In genomic region chr6:87237260-87237659, GRCm38 (mm10) we compare ENCODE assay signal across 19 mouse cellular contexts.
DNase-seq lines count a peak whose midpoint lies in the region; ATAC-seq and TF ChIP-seq lines count a peak whose summit lies in the region.
"Had no signal": no experiment of that assay in that cellular context is flagged by ENCODE, and none has a peak within 500 bp of the region (broad histone marks: within the 10 kb centered on the region; RNA-seq: fewer than 3 reads in every experiment).

No protein-coding gene starts in this region.

- no peaks in the 10 kb centered on the region for H3K27me3 ChIP-seq in heart, embryonic 13.5 days (replicated peaks)
- no peaks in the 10 kb centered on the region for H3K27me3 ChIP-seq in heart, embryonic 10.5 days (ENCODE audit: insufficient read depth, poor library complexity, severe bottlenecking)
- H3K27me3 ChIP-seq in limb, embryonic 13.5 days = no peaks in the 10 kb centered on the region
- H3K27me3 ChIP-seq in stomach, embryonic 16.5 days (ENCODE audit: control insufficient read depth, insufficient read depth, low read length) = no peaks in the 10 kb centered on the region
- H3K27me3 ChIP-seq: forebrain, embryonic 12.5 days; hindbrain, embryonic 12.5 days had no signal

- no peaks in the 10 kb centered on the region for H3K9me3 ChIP-seq in heart, embryonic 13.5 days
- no peaks in the 10 kb centered on the region for H3K9me3 ChIP-seq in heart, embryonic 10.5 days
- no peaks in the 10 kb centered on the region; the same call in 1 of the 2 replicates for H3K9me3 ChIP-seq in limb, embryonic 13.5 days
- no peaks in the 10 kb centered on the region for H3K9me3 ChIP-seq in stomach, embryonic 16.5 days (replicated peaks; ENCODE audit: control insufficient read depth, low read length)
- H3K9me3 ChIP-seq: forebrain, embryonic 12.5 days; hindbrain, embryonic 12.5 days had no signal

- DNase-seq in heart, embryonic 10.5 days (ENCODE audit: low spot score) = no peak
- DNase-seq in urinary bladder, postnatal 14 days (ENCODE audit: low spot score) = peak; percentile 70
- no peak for DNase-seq in urinary bladder, adult 2 months (ENCODE audit: low spot score)
- no peak for DNase-seq in layer of hippocampus, adult 2 months (ENCODE audit: low spot score in 2 of 2)
- DNase-seq: adrenal gland, adult 8-10 months; adrenal gland, postnatal 36 days; cerebellum, adult 2 months; cerebellum, postnatal 10 days; gastrocnemius, postnatal 14 days; heart, postnatal 10 days; heart, postnatal 4 days had no signal

- 0 out of 2 replicates have a peak overlapping the region, but pooled peaks have one; percentile 19 for H3K9ac ChIP-seq in heart, embryonic 13.5 days
- no peak overlapping the region for H3K9ac ChIP-seq in limb, embryonic 13.5 days
- no peak overlapping the region for H3K9ac ChIP-seq in stomach, embryonic 16.5 days (ENCODE audit: low read length)
- H3K9ac ChIP-seq: forebrain, embryonic 12.5 days; hindbrain, embryonic 12.5 days had no signal

- TF ChIP-seq CTCF in layer of hippocampus, adult 2 months (conservative IDR thresholded peaks at IDR 0.05) = no peak

- H3K4me2 ChIP-seq in heart, embryonic 13.5 days = no peak overlapping the region
- H3K4me2 ChIP-seq in limb, embryonic 13.5 days (replicated peaks) = no peak overlapping the region
- no peak overlapping the region for H3K4me2 ChIP-seq in stomach, embryonic 16.5 days (ENCODE audit: low read depth, low read length)
- H3K4me2 ChIP-seq: forebrain, embryonic 12.5 days; hindbrain, embryonic 12.5 days had no signal

- peaks cover 9% of the 10 kb centered on the region for H3K4me1 ChIP-seq in heart, embryonic 13.5 days
- H3K4me1 ChIP-seq in heart, embryonic 10.5 days = peaks cover 7% of the 10 kb centered on the region
- H3K4me1 ChIP-seq in limb, embryonic 13.5 days = peaks cover 27% of the 10 kb centered on the region
- H3K4me1 ChIP-seq in stomach, embryonic 16.5 days (ENCODE audit: control insufficient read depth, insufficient read depth, low read length) = peaks cover 3% of the 10 kb centered on the region; the same call in 1 of the 2 replicates
- H3K4me1 ChIP-seq: forebrain, embryonic 12.5 days; hindbrain, embryonic 12.5 days had no signal

- H3K36me3 ChIP-seq in heart, embryonic 13.5 days = peaks cover 30% of the 10 kb centered on the region
- 0 out of 2 replicates have a peak, but pooled peaks cover 7% of the 10 kb centered on the region for H3K36me3 ChIP-seq in heart, embryonic 10.5 days
- peaks cover 74% of the 10 kb centered on the region for H3K36me3 ChIP-seq in limb, embryonic 13.5 days
- H3K36me3 ChIP-seq in stomach, embryonic 16.5 days (ENCODE audit: control insufficient read depth, insufficient read depth, low read length) = peaks cover 5% of the 10 kb centered on the region; the same call in 1 of the 2 replicates

- 59% methylated on average over 4 of the region's 4 CpGs for WGBS in heart, embryonic 13.5 days
- 66% methylated on average over 4 of the region's 4 CpGs for WGBS in heart, embryonic 10.5 days
- 59% methylated on average over 4 of the region's 4 CpGs for WGBS in limb, embryonic 13.5 days
- WGBS in stomach, embryonic 16.5 days = 56% methylated on average over 4 of the region's 4 CpGs

- no peak overlapping the region for H3K27ac ChIP-seq in heart, embryonic 13.5 days (replicated peaks)
- H3K27ac ChIP-seq in heart, embryonic 10.5 days = no peak overlapping the region
- H3K27ac ChIP-seq in limb, embryonic 13.5 days = peak overlapping the region; percentile 48; the same call in 1 of the 2 replicates
- H3K27ac ChIP-seq in stomach, embryonic 16.5 days (ENCODE audit: low read length) = peak overlapping the region; percentile 58
- H3K27ac ChIP-seq in layer of hippocampus, adult 2 months = no peak overlapping the region
- H3K27ac ChIP-seq: forebrain, embryonic 12.5 days; hindbrain, embryonic 12.5 days had no signal

- H3K4me3 ChIP-seq in heart, embryonic 13.5 days = no peak overlapping the region
- H3K4me3 ChIP-seq in heart, embryonic 10.5 days = no peak overlapping the region
- no peak overlapping the region for H3K4me3 ChIP-seq in limb, embryonic 13.5 days
- H3K4me3 ChIP-seq in stomach, embryonic 16.5 days (replicated peaks; ENCODE audit: low read length) = no peak overlapping the region
- no peak overlapping the region for H3K4me3 ChIP-seq in layer of hippocampus, adult 2 months
- H3K4me3 ChIP-seq: forebrain, embryonic 12.5 days; hindbrain, embryonic 12.5 days had no signal

- no peak for ATAC-seq in heart, embryonic 13.5 days (ENCODE audit: extremely low read depth, insufficient number of reproducible peaks, low FRiP score, low TSS enrichment)
- no peak for ATAC-seq in limb, embryonic 13.5 days (ENCODE audit: low FRiP score, low read depth)
- peak; percentile 78; the same call in 1 of the 2 replicates for ATAC-seq in stomach, embryonic 16.5 days (ENCODE audit: insufficient read depth, low FRiP score)
- ATAC-seq in erythroid progenitor cell, adult 5-6 weeks (replicated peaks; ENCODE audit: low FRiP score, poor library complexity, severe bottlenecking) = no peak
- ATAC-seq: forebrain, embryonic 16.5 days; hindbrain, embryonic 16.5 days had no signal

Comparison
In these comparisons a context has a peak if more than half of its experiments do, and no peak if none do; other contexts are left out.
1. H3K27ac ChIP-seq: peak in limb, embryonic 13.5 days (single experiment) and stomach, embryonic 16.5 days (single experiment); none in heart, embryonic 13.5 days (single experiment), heart, embryonic 10.5 days (single experiment) and layer of hippocampus, adult 2 months (single experiment).